Mouse (Mus musculus) MEL (cell line): Measurements from ENCODE around the gene Galnt9.

ENCODE experiments used
- BHLHE40 ChIP-seq: IDR thresholded peaks from 2 replicates; pipeline ENCODE4 v1.6.1; 2012; ENCODE audit warnings: low read depth, mild to moderate bottlenecking, inconsistent platforms, low read length, improper control_type of control experiment, borderline replicate concordance
- CHD2 ChIP-seq: IDR thresholded peaks from 2 replicates; pipeline ENCODE4 v1.6.1; 2011; ENCODE audit warnings: low read length, improper control_type of control experiment
- CTCF ChIP-seq, 3 experiments: IDR thresholded peaks in 2 of 3; conservative IDR thresholded peaks in 1 of 3; 2 replicates each; pipeline ENCODE4 v1.5.1; 2011 to 2012; ENCODE audit warnings: low read length in 3 of 3, low read depth in 2 of 3, mild to moderate bottlenecking in 2 of 3, improper control_type of control experiment in 1 of 3, inconsistent platforms in 1 of 3, mixed read lengths in 1 of 3, moderate library complexity in 1 of 3; ENCODE audit not compliant: control insufficient read depth in 1 of 3, insufficient read depth in 1 of 3, poor library complexity in 1 of 3, severe bottlenecking in 1 of 3
- HCFC1 ChIP-seq: IDR thresholded peaks from 2 replicates; pipeline ENCODE4 v1.6.1; 2012; ENCODE audit warnings: low read depth, mild to moderate bottlenecking, inconsistent platforms, low read length, improper control_type of control experiment, moderate library complexity
- MAZ ChIP-seq: IDR thresholded peaks from 2 replicates; pipeline ENCODE4 v1.6.1; 2012; ENCODE audit warnings: low read depth, mild to moderate bottlenecking, inconsistent platforms, low read length, improper control_type of control experiment
- MXI1 ChIP-seq: IDR thresholded peaks from 2 replicates; pipeline ENCODE4 v1.6.1; 2011; ENCODE audit warnings: mild to moderate bottlenecking, low read depth, low read length, improper control_type of control experiment
- POLR2AphosphoS2 ChIP-seq: IDR thresholded peaks from 2 replicates; pipeline ENCODE4 v1.6.1; 2011; ENCODE audit warnings: low read length, improper control_type of control experiment
- TBP ChIP-seq: IDR thresholded peaks from 2 replicates; pipeline ENCODE4 v1.8.0; 2011; ENCODE audit warnings: low read depth, low read length, improper control_type of control experiment

- TF ChIP-seq MAZ (no peak), HCFC1 (no peak), BHLHE40 (no peak), TBP (no peak), MXI1 (no peak), CTCF (IDR thresholded peaks at IDR 0.05 in 2 of 3, conservative IDR thresholded peaks at IDR 0.05 in 1 of 3; ENCODE audit: control insufficient read depth in 1 of 3, insufficient read depth in 1 of 3, low read depth in 2 of 3, low read length in 3 of 3, poor library complexity in 1 of 3, severe bottlenecking in 1 of 3) (no peak), POLR2AphosphoS2 (no peak; the same call in 1 of the 2 replicates), CHD2 (no peak)
These were observed 119.9 kb downstream of the Galnt9 start for GRCm38 (mm10) chr5:110664041-110664440.
